Mouse (Mus musculus) embryonic facial prominence, embryonic 11.5 days (tissue): Measurements from ENCODE around the gene Ifit3b. TPM values are rescaled to one million over a fixed set of nuclear protein-coding genes. Genes with fewer than 3 reads are reported as not detected.
"Not testable (repeated sequence)": the region's sequence is repeated elsewhere in the genome, so short reads cannot be mapped to it uniquely, and the experiment has no call there.

Experiments used
- ATAC-seq: fragments of 200-750 bp; cut with Nextera tagmentation; replicated peaks from 2 replicates; pipeline ENCODE4 v1.8.0; 2017; ENCODE audit warnings: low read depth; ENCODE audit not compliant: insufficient number of reproducible peaks, low FRiP score, low TSS enrichment
- DNase-seq: peaks from one replicate; pipeline ENCODE4 v3.0.0-alpha.2; 2015; ENCODE audit warnings: low spot score
- H3K27ac ChIP-seq: fragments of 300-500 bp; sonication (generic); replicated peaks from 2 replicates; pipeline ENCODE4 v1.5.1; 2014; ENCODE audit warnings: mild to moderate bottlenecking, low read depth, low read length, control low read depth
- H3K27me3 ChIP-seq: fragments of 300-500 bp; sonication (generic); 2 replicates; pipeline ENCODE4 v1.6.1; 2014; ENCODE audit warnings: mild to moderate bottlenecking, low read length, moderate library complexity, mixed read lengths; ENCODE audit not compliant: control insufficient read depth, insufficient read depth
- H3K36me3 ChIP-seq: fragments of 300-500 bp; sonication (generic); replicated peaks from 2 replicates; pipeline ENCODE4 v1.6.1; 2014; ENCODE audit warnings: low read depth, mild to moderate bottlenecking, low read length, moderate library complexity, mixed read lengths; ENCODE audit not compliant: control insufficient read depth, insufficient read depth
- H3K4me1 ChIP-seq: fragments of 300-500 bp; sonication (generic); 2 replicates; pipeline ENCODE4 v1.6.1; 2014; ENCODE audit warnings: low read length, mixed read lengths; ENCODE audit not compliant: control insufficient read depth, insufficient read depth
- H3K4me2 ChIP-seq: fragments of 300-500 bp; sonication (generic); 2 replicates; pipeline ENCODE4 v1.6.1; 2014; ENCODE audit warnings: low read depth, mild to moderate bottlenecking, control low read depth, low read length, moderate library complexity
- H3K4me3 ChIP-seq: fragments of 300-500 bp; sonication (generic); 2 replicates; pipeline ENCODE4 v1.5.1; 2014; ENCODE audit warnings: low read depth, low read length, control low read depth
- H3K9ac ChIP-seq: fragments of 300-500 bp; sonication (generic); replicated peaks from 2 replicates; pipeline ENCODE4 v1.6.1; 2014; ENCODE audit warnings: mild to moderate bottlenecking, control low read depth, low read length
- H3K9me3 ChIP-seq: fragments of 300-500 bp; sonication (generic); replicated peaks from 2 replicates; pipeline ENCODE4 v1.6.1; 2016; ENCODE audit warnings: mild to moderate bottlenecking, low read length, inconsistent platforms, mixed read lengths; ENCODE audit not compliant: control insufficient read depth
- WGBS: fragments of 180-500 bp; shearing (Covaris S2); extraction: QIAGEN DNeasy Blood & Tissue Kit; methylation state at CpG from one replicate; pipeline ENCODE4 v1.1.7; 2014; 5-methylcytosine and 5-hydroxymethylcytosine counted together
- polyA plus RNA-seq: library from polyadenylated mRNA; unstranded; fragments of >200 nt; fragmentation: Nextera tagmentation; extraction: Ambion mirVana; gene quantifications from 2 replicates; pipeline ENCODE4 v1.2.1, GENCODE M21; 2014

Ifit3b gene
- polyA plus RNA-seq, 1 experiment from 2014 or later = not detected

DNA sequence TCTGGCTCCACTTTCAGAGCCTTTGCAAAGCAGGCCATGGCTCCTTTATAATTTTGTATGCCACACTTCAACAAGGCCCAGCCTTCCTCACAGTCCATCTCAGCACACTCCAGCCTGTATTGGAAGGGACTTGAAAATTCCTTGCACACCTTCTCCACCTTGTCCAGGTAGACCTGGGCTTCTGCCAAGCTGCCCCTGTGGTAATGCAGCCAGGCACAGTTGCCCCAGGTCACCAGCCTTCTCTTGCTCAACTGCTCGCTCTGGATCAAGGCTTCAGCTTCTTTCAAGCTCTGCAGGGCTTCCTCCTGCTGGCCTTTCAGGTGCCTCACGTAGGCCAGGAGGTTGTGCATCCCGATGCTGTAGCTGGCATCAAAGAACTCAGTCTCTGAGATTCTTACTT is 13.2 kb upstream of the Ifit3b start:
- not testable (repeated sequence) for H3K9me3 ChIP-seq, DNase-seq, ATAC-seq, H3K36me3 ChIP-seq, H3K9ac ChIP-seq, H3K27ac ChIP-seq, H3K4me1 ChIP-seq, H3K4me2 ChIP-seq, H3K27me3 ChIP-seq, H3K4me3 ChIP-seq
- WGBS = 75% methylated on average over 3 of the region's 3 CpGs

DNA sequence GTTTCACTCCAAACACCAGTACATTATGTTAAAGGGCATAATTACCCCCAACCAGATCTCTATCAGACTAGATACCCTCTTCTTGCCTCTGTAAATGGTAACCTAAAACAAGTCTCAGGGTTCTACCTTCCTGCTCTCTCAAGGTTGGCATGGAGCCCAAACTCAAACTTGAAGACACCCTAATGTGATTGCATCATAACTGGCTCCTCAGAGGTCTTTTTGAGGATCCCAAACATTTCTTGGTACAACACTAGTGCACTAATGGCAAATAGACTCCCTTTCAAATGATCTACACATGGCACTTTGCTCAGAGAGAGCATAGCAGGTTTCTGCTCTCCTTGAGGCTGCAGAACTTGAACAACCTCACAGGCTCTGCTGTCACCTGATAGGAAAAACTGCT is 11.0 kb upstream of the Ifit3b start:
- Histone ChIP-seq H3K27ac (no peak overlapping the region), H3K27me3 (no peaks in the 10 kb centered on the region), H3K4me1 (no peaks in the 10 kb centered on the region), H3K36me3 (no peaks in the 10 kb centered on the region), H3K9ac (no peak overlapping the region), H3K9me3 (no peaks in the 10 kb centered on the region), H3K4me2 (no peak overlapping the region), H3K4me3 (no peak overlapping the region)
- DNase-seq = no peak
- no peak for ATAC-seq

DNA sequence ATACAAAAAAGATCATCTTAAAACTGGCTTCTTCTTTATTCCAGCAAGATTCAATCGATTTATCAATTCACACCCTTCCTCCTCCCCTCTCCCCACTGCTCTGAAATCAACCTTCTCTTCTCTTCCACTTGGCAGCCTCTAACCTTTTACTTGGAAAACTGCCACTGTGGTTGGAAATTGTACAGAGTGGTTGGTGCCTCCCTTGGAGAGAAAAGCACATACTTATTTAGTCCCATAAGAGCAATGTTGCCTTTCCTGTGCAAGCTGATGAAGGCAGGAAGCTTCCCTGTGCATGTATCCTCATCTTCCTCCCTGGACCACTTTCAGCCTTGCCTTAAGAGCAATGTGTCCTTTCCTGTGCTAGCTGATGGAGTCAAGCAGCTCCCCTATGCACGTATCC is 9.4 kb upstream of the Ifit3b start:
- Histone ChIP-seq H3K4me1 (no peaks in the 10 kb centered on the region), H3K9me3 (no peaks in the 10 kb centered on the region), H3K4me3 (no peak overlapping the region), H3K27me3 (no peaks in the 10 kb centered on the region), H3K27ac (no peak overlapping the region), H3K36me3 (no peaks in the 10 kb centered on the region), H3K9ac (no peak overlapping the region), H3K4me2 (no peak overlapping the region)
- ATAC-seq = no peak
- no peak for DNase-seq
- WGBS = 78% methylated on average over 2 of the region's 2 CpGs

DNA sequence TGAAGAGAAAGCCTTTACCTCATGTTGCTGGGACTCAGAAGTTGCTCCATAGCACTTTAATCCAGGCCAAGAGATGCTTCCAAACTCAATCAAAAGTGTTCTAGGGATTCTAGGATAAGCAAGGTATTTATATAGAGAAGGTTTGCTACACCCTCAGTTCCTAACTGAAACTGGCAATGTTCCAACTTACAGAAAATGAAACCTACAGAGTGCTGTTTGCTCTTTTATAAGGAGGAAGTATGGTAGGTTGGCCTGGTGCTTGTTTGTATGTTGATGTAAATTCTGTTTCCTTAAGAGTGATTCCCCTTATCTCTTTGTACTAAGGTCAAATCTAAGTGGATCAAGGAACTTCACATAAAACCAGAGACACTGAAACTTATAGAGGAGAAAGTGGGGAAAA is 8.5 kb upstream of the Ifit3b start:
- not testable (repeated sequence) for H3K9ac ChIP-seq, H3K4me2 ChIP-seq, H3K36me3 ChIP-seq, H3K27me3 ChIP-seq, DNase-seq, H3K27ac ChIP-seq, ATAC-seq, H3K4me3 ChIP-seq, H3K9me3 ChIP-seq, H3K4me1 ChIP-seq

DNA sequence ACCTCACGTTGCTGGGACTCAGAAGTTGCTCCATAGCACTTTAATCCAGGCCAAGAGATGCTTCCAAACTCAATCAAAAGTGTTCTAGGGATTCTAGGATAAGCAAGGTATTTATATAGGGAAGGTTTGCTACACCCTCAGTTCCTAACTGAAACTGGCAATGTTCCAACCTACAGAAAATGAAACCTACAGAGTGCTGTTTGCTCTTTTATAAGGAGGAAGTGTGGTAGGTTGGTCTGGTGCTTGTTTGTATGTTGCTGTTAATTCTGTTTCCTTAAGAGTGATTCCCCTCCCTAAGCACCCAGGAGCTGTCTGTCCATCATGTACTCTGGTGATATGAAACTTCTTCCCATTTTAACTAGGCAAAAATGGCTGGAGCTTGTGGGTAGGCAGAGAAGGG is 5.9 kb upstream of the Ifit3b start, which contains the start of gene Ifit1bl1:
Gene Ifit1bl1 (minus strand): TSS at position 69 of the 400 bp plus-strand sequence.
- DNase-seq, H3K4me2 ChIP-seq, H3K36me3 ChIP-seq, ATAC-seq, H3K4me3 ChIP-seq, H3K4me1 ChIP-seq, H3K9me3 ChIP-seq, H3K27me3 ChIP-seq, H3K27ac ChIP-seq, H3K9ac ChIP-seq: not testable (repeated sequence)
- WGBS = 54% methylated on average over 1 of the region's 1 CpGs

DNA sequence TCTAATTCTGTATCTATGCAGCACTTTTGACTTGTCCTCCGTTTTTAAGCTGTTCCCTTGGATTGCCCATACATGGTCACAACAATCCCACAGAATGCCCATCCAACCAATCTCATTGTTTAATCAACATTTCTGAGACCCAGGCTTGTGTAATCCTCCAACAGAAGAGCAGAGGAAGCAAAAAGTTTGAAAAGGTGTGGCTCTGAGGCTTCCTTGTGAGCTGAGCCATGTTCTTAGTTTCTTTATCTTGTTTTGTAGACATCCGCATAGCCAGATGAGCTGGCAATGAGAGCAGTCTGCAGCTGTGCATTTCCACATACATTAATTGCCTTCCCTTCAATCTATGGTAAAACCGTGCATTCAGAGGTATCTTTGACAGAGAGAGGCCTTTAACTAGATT is 2.3 kb upstream of the Ifit3b start:
- Histone ChIP-seq H3K36me3 (no peaks in the 10 kb centered on the region), H3K4me2 (no peak overlapping the region), H3K4me3 (no peak overlapping the region), H3K27me3 (no peaks in the 10 kb centered on the region), H3K4me1 (no peaks in the 10 kb centered on the region), H3K27ac (no peak overlapping the region), H3K9me3 (no peaks in the 10 kb centered on the region), H3K9ac (no peak overlapping the region)
- ATAC-seq (no peak), DNase-seq (no peak)
- 89% methylated on average over 3 of the region's 3 CpGs for WGBS

DNA sequence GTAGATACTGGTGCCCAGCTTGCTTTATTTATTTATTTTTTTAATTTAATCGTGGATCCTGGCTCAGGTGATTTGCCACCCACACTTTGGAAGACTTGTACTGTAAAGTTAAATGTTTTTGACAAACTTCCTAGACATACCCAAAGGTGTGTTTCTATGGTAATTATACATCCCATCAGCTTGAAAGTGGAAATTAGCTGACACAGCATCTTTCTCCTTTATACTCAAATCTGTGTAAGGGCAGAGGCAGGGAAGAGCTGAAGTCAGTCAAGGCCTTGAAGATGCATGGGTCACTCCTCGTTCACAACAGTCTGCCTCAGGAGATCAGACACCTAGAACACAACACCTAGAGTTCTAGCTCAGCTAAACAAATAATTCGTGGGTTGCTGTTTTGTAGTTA is 2.3 kb downstream of the Ifit3b start:
- not testable (repeated sequence) for H3K4me2 ChIP-seq, DNase-seq, ATAC-seq, H3K36me3 ChIP-seq, H3K4me3 ChIP-seq, H3K9me3 ChIP-seq, H3K9ac ChIP-seq, H3K27ac ChIP-seq, H3K27me3 ChIP-seq, H3K4me1 ChIP-seq
- WGBS = 78% methylated on average over 3 of the region's 3 CpGs

DNA sequence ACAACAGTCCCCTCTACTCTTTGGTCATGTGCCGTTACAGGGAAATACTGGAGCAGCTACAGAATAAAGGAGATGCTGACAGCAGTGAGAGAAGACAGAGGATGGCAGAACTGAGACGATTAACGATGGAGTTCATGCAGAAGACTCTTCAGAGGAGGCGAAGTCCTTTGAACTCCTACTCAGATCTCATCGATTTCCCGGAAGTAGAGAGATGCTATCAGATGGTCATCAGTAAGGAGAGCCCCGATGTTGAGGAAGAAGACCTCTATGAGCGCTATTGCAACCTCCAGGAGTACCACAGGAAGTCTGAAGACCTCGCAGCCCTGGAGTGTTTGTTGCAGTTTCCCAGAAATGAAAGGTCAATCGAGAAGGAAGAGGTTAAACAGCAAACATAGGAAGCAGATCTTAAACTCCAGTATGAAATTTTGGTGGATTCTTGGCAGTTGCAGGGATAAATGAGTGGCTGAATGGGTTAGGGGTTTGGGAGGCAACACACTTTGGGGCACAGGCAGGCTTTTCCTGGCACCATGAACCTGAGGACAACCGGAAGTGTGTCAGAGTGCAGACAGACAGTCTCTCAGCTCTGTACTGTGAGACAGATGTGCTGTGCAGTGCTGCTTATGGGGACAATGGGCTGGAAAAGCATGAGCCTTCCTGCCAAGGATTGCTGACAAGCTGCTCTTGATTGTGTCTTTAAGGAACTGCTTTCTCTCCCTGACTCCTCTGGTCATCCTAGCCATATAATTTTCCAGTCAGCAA is 4.7 kb downstream of the Ifit3b start:
- not testable (repeated sequence) for H3K27ac ChIP-seq, H3K9ac ChIP-seq, ATAC-seq, H3K4me2 ChIP-seq, H3K9me3 ChIP-seq, H3K36me3 ChIP-seq, H3K27me3 ChIP-seq, H3K4me1 ChIP-seq, DNase-seq, H3K4me3 ChIP-seq
- 85% methylated on average over 5 of the region's 11 CpGs for WGBS
